Mouse (Mus musculus) kidney, postnatal 10 days (tissue): ENCODE data around the gene Tbc1d8.
A peak's percentile ranks its signal among the peaks of the same experiment; 100 is the strongest.

ENCODE experiments used
- DNase-seq: peaks from one replicate; pipeline ENCODE4 v3.0.0; 2021; ENCODE audit warnings: mixed read lengths

Tbc1d8 gene

GRCm38 (mm10) chr1:39445303-39446050 is 33.1 kb downstream of the Tbc1d8 start:
- DNase-seq, result no peak

GRCm38 (mm10) chr1:39443764-39444163 is 34.8 kb downstream of the Tbc1d8 start:
- DNase-seq, result no peak

GRCm38 (mm10) chr1:39441686-39442085 is 36.9 kb downstream of the Tbc1d8 start:
- no peak for DNase-seq

GRCm38 (mm10) chr1:39439661-39440548 is 38.6 kb downstream of the Tbc1d8 start:
- DNase-seq, result no peak

- DNase-seq, result no peak
These were observed 39.9 kb downstream of the Tbc1d8 start for GRCm38 (mm10) chr1:39438629-39439028.

- DNase-seq, result no peak
These were observed 44.3 kb downstream of the Tbc1d8 start for GRCm38 (mm10) chr1:39434264-39434663.

GRCm38 (mm10) chr1:39430020-39430419 is 48.5 kb downstream of the Tbc1d8 start:
- DNase-seq, result no peak

GRCm38 (mm10) chr1:39429015-39429414 is 49.5 kb downstream of the Tbc1d8 start:
- no peak for DNase-seq

- no peak for DNase-seq
These were observed 50.3 kb downstream of the Tbc1d8 start for GRCm38 (mm10) chr1:39428280-39428679.

GRCm38 (mm10) chr1:39425497-39425896 is 53.1 kb downstream of the Tbc1d8 start:
- DNase-seq, result no peak

GRCm38 (mm10) chr1:39420987-39421386 is 57.6 kb downstream of the Tbc1d8 start:
- no peak for DNase-seq

GRCm38 (mm10) chr1:39418852-39419251 is 59.7 kb downstream of the Tbc1d8 start:
- no peak for DNase-seq

- peak; percentile 60 for DNase-seq
These were observed 60.7 kb downstream of the Tbc1d8 start for GRCm38 (mm10) chr1:39417817-39418216.

GRCm38 (mm10) chr1:39410085-39410821 is 68.3 kb downstream of the Tbc1d8 start:
- peak; percentile 30 for DNase-seq

- DNase-seq, result no peak
These were observed 69.9 kb downstream of the Tbc1d8 start for GRCm38 (mm10) chr1:39408668-39409067.

GRCm38 (mm10) chr1:39408123-39408522 is 70.4 kb downstream of the Tbc1d8 start:
- DNase-seq, result no peak

GRCm38 (mm10) chr1:39407108-39407507 is 71.4 kb downstream of the Tbc1d8 start:
- peak; percentile 33 for DNase-seq

GRCm38 (mm10) chr1:39400173-39400572 is 78.4 kb downstream of the Tbc1d8 start:
- DNase-seq, result no peak

- DNase-seq, result no peak
These were observed 79.3 kb downstream of the Tbc1d8 start for GRCm38 (mm10) chr1:39399228-39399627.

- no peak for DNase-seq
These were observed 80.3 kb downstream of the Tbc1d8 start for GRCm38 (mm10) chr1:39398284-39398683.

- peak; percentile 39 for DNase-seq
These were observed 82.2 kb downstream of the Tbc1d8 start for GRCm38 (mm10) chr1:39396347-39396746.

GRCm38 (mm10) chr1:39394650-39395049 is 83.9 kb downstream of the Tbc1d8 start:
- no peak for DNase-seq

- DNase-seq, result peak; percentile 66
These were observed 84.5 kb downstream of the Tbc1d8 start for GRCm38 (mm10) chr1:39394096-39394495.
